Mouse (Mus musculus): ENCODE results near the gene Gnaq.
A peak's percentile ranks its signal among the peaks of the same experiment; 100 is the strongest.
"Not testable (repeated sequence)": the region's sequence is repeated elsewhere in the genome, so short reads cannot be mapped to it uniquely, and the experiment has no call there.

Gene Gnaq

DNA sequence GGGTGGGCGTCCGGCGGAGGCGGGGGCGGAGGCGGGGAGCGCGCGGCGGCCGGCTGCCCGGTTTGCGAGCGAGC is at the start of gene Gnaq:
Gnaq (plus strand) TSS at position 41 of the 74 bp plus-strand sequence.
- no peak for DNase-seq (ENCODE audit: low read depth, low spot score)

DNA sequence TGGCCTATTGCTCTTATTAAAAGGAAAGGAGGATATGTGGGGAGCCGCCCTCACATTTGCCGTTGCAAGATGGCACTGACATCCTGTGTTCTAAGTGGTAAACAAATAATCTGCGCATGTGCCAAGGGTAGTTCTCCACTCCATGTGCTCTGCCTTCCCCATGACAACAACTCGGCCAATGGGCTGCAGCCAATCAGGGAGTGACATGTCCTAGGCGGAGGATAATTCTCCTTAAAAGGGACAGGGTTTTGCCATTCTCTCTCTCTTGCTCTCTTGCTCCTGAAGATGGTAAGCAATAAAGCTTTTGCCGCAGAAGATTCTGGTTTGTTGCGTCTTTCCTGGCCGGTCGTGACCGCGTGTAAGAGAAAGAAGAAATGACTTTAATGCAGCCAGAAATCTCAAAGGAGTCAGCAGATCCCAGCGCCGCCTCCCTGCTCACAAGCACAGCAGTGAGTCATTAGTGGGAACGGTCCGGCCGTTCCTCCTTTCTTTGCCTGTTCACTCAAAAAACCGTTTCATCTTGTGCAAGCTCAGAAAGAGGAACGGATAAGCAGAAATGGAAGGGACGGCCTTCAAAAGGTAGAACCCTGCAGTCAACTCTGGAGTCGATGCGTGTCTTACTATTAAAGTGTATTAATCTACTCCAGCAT is 48.5 kb upstream of the Gnaq start:
- not testable (repeated sequence) for DNase-seq (ENCODE audit: low read depth, low spot score)

DNA sequence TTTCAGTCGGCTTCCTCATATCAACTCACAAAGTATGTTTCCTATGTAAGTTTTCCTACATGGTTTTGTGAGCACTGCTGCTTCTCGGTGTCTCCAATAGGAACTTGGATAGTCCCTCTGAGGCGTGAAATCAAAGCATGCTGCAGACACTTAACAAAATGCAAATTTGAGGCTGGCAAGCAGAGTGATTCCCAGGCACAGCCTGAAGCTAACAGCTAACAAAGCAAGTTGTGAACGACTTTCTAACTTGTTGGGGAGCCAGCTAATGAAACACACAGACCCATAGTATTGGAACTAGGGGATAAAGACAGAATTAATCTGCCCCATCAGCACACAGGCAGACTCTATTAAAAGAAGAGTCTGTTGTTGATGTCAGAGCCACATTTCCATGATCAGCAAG is 47.4 kb upstream of the Gnaq start:
- no peak for DNase-seq (ENCODE audit: low read depth, low spot score)

DNA sequence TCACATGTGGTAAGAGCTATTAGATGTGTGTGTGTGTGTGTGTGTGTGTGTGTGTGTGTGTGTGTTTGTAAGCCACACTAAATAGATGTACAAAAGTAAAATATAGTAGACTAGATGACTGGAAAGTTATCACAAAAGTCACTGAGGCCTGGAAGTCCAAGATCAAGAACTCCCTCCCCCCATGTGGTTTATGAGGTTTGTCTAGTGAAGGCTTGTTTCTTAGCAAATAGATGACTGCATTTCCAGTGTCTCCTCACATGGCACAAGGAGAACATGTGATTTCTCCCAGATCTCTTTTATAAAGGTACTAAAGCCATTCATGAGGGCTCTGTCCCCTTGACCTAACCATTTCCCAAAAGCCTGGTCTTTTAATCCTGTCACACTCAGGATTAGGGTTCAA is 46.5 kb upstream of the Gnaq start:
- DNase-seq (ENCODE audit: low read depth, low spot score): no peak

DNA sequence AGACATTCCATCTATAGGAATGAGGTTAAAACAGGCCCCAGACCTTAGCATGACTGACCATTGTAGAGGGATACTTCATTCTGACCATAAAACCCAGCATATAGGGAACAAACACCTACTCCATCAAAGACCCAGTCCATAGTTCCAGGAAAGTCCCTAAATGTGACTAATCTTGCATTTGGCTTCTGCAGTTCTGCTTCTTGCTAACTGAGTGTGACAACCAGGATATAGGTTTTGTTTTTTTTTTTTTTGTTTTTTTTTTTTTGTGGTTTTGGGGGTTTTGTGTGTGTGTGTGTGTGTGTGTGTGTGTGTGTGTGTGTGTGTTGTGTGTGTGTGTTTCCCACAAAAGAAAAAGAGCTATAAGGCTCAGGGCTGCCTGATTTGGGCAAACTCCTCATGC is 46.0 kb upstream of the Gnaq start:
- no peak for DNase-seq (ENCODE audit: low read depth, low spot score)

DNA sequence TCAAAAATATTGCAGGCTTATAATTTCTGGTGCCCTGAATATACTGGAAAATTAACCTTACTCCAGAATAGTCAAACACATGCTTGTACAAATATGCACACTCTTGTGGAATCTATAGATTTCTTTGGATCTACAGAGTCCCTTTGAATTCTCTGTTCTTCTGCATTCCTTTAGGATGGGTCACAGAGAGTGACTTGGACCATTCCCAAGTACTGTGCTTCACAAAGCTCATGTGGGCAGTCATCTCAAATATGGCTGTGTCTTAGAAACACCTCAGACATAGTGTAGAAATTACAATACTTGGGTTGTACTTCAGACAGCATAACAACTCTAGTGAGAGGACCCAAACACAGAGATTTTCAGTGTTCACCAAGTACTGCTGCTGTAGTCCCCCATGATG is 45.2 kb upstream of the Gnaq start:
- no peak for DNase-seq (ENCODE audit: low read depth, low spot score)

GRCm38 (mm10) chr19:16093616-16094015 is 39.0 kb upstream of the Gnaq start:
- peak; percentile 2 for DNase-seq (ENCODE audit: low read depth, low spot score)

DNA sequence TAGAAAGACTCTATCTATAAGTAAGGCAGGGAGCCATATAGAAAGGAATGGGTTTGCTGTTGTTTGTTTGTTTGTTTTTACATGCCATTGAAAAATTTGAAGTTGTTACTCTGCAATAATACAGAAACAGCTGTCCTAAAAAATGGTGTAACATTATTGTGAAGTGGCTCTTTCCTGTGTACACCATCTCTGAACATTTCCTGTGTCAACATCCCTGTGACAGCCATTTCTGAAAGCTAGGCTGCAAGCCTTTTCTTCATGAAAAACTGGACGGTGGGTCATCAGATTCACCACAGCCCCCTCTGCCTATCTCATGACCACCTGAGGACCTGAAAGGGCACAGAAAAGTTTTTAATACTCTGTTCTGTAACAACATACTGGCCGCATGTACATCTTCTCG is 22.7 kb upstream of the Gnaq start:
- no peak for DNase-seq (ENCODE audit: low read depth, low spot score)

DNA sequence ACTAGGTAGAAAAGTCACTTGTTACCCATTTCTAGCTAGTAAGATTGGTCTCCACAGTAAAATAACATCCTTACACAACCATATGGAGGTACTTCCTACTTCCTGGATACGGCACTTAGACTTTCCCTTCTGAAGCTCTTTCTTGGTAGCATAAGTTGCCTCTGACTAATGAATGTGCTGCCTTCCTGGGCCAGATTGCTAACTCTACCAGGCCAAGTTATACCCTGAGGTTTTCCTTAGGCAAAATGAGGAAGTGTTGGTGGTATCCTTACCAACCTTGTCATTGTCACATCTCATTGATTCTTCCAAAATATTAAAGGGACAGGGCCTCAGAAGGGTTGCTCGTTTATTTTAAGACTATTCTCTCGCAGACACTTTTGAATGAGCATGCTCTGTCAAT is 22.0 kb upstream of the Gnaq start:
- DNase-seq (ENCODE audit: low read depth, low spot score): no peak

- no peak for DNase-seq (ENCODE audit: low read depth, low spot score)
Observed at GRCm38 (mm10) chr19:16113295-16113694, 19.3 kb upstream of the Gnaq start.

- no peak for DNase-seq (ENCODE audit: low read depth, low spot score)
Observed at GRCm38 (mm10) chr19:16118421-16118820, 14.2 kb upstream of the Gnaq start.

- no peak for DNase-seq (ENCODE audit: low read depth, low spot score)
Observed at GRCm38 (mm10) chr19:16121301-16121700, 11.3 kb upstream of the Gnaq start.

DNA sequence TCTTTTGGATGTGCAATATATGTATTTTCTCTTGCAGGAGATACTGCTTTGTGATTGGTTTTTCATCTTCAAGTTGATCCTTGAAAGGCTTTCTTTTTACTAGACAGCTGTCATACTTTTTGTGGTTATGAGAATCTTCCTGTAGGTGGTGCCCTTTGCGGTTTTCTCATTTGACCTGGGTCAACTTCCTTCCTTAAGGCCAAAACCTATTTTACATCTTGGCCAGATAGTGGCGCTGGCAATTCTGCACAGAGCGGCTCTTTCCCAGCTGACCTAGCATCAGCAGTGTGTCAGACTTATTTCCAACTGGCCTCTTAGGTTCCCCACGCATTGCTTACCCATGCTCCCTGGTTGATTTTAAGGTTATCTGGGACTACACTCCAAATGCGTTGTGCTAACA is 3.9 kb upstream of the Gnaq start:
- peak; percentile 43 for DNase-seq (ENCODE audit: low read depth, low spot score)

GRCm38 (mm10) chr19:16129171-16129570 is 3.5 kb upstream of the Gnaq start:
- DNase-seq (ENCODE audit: low read depth, low spot score): no peak

DNA sequence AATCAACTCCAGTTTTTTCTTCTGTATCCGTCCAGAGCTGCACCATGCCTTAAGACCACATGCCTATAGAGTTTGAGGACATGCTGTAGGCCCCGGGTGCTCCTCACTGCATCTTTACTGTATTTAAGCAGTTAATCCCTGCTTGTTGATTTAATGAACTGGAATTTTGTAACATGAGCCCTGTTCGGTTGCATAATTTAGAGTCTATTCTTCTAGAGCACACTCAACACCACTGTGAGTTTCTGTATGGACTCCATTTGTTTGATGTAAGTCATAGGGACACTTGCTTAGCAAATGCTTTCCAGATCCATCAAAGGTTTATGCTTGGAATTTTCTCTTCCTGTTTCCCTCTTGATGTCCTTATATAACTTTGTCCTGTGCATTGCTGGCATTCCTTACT is 2.2 kb upstream of the Gnaq start:
- DNase-seq (ENCODE audit: low read depth, low spot score): no peak

- peak; percentile 6 for DNase-seq (ENCODE audit: low read depth, low spot score)
Observed at GRCm38 (mm10) chr19:16131831-16132230, 800 bp upstream of the Gnaq start.

DNA sequence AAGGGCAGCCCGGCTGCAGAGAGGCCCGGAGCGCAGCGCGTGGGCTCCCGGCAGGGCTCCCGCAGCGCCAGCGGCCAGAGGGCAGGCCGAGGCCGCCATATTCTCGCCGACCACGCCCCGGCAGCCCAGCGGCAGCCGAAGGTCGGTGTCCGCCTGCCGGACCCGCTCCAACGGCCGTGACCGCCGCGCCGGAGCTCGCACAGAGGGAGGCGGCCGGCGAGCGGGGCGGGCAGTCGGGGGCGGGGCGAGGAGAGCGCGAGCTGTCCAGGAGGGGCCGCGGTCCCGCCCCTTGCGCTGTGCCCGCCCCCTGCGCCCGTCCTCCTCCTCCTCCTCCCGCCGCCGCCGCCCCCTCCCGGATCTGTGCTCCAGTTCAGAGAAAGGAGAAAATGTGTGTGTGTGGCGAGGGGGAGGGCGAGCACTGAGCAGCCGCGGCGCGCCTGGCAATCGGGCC is 266 bp upstream of the Gnaq start:
- peak; percentile 85 for DNase-seq (ENCODE audit: low read depth, low spot score)

DNA sequence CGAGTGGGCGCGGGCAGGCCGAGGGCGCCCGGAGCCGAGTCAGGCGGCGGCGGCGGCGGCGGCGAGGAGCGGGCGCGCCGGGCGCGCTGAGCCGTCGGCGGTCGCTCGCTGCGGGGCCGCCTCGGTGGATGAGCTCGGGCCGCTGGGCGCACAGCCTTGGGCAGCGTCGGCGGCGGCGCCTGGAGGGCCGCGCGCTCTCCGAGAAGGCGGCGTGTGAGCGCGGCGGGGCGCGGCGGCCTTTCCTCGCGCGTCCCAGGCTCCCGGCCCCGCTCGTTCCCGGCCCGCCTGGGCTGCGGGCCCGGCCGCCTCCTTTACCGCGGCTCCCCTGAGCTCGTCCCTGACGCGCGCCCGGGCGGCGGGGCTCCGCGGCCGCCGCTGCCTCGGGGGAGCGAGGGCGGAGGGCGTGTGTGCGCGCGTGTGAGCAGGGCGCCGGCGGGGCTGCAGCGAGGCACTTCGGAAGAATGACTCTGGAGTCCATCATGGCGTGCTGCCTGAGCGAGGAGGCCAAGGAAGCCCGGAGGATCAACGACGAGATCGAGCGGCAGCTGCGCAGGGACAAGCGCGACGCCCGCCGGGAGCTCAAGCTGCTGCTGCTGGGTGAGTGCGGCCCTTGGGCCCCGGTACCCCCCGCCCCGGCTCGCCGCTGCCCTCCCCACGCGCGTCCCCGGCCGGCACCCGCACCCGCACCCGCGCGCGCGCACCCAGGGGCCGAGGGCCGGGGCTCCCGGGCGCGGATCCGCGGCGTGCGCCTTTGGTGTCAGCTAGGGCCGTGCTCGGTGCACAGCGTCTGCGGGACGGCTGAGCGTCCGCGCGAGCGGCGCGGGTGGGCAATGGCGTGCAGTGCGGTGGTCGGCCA is 462 bp downstream of the Gnaq start:
- DNase-seq (ENCODE audit: low read depth, low spot score): peak; percentile 67

GRCm38 (mm10) chr19:16133721-16134570 is 1.3 kb downstream of the Gnaq start:
- DNase-seq (ENCODE audit: low read depth, low spot score): no peak

- no peak for DNase-seq (ENCODE audit: low read depth, low spot score)
Observed at GRCm38 (mm10) chr19:16138064-16138580, 5.5 kb downstream of the Gnaq start.

GRCm38 (mm10) chr19:16140710-16141109 is 8.1 kb downstream of the Gnaq start:
- no peak for DNase-seq (ENCODE audit: low read depth, low spot score)

DNA sequence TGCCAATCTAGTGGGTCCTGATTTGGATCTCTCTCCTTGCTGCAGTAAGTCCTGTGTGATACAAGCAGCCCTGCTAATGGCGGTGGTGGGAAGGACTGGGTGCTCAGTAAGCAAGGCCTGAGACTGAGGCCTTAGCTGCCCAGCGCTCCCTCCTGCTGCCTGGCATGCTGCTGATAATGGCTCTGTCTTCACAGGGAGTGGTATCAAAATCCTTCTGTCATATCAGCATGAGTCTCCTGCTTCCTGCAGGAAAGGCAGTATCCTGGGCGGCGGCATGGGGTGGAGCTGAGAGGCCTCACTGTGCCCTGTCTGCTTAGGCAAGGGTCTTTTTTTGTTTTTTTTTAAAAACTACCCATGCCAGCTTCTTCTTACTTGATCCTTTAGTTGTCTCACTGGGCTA is 9.2 kb downstream of the Gnaq start:
- no peak for DNase-seq (ENCODE audit: low read depth, low spot score)

DNA sequence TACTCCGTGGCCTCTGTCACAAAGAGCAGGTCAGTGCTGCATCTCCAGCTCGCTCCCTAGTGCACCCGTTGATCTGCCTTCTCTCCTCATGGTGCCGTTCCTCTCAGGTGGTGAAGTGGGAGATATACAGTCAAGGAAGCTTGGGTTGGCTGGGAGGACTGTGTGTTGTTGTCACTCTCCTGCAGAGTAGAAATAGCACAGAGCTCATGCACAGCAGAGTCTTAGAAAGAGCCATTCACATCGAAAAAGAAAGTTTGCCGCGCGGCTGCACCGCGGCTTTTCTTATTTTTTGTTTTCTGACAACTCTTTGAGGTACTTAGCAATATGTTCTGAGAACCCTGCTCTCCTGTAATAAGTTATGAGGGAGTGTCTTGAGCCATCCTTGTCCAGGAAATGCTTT is 10.4 kb downstream of the Gnaq start:
- no peak for DNase-seq (ENCODE audit: low read depth, low spot score)

All from CD4-positive, CD25-positive, alpha-beta regulatory T cell, adult 2 months (primary cell).